Mouse (Mus musculus) fibroblast of lung, adult 2 months (primary cell): ENCODE data around the gene Zfp69.

Source experiments
- DNase-seq: peaks from one replicate; pipeline ENCODE4 v3.0.0-alpha.2; 2011; ENCODE audit warnings: low read depth

The Zfp69 gene

GRCm38 (mm10) chr4:120885208-120886120, 66.0 kb downstream of the Zfp69 start:
- DNase-seq: no peak

- no peak for DNase-seq
These were observed 69.4 kb downstream of the Zfp69 start for GRCm38 (mm10) chr4:120882002-120882625.

- no peak for DNase-seq
These were observed 70.6 kb downstream of the Zfp69 start for GRCm38 (mm10) chr4:120880731-120881432.
